Mouse (Mus musculus): ENCODE measurements around the gene Ifit1.

- TF ChIP-seq POLR2A (IDR thresholded peaks at IDR 0.05; ENCODE audit: borderline replicate concordance, insufficient read depth, low read length) (no peak), CTCF (IDR thresholded peaks at IDR 0.05; ENCODE audit: borderline replicate concordance, insufficient read depth, low read depth, low read length) (no peak)
Measured at GRCm38 (mm10) chr19:34620871-34621270, 19.8 kb upstream of the Ifit1 start.
